Mouse (Mus musculus) adrenal gland, postnatal 25 days (tissue): ENCODE data around the gene Fam227a. TPM values are rescaled to one million over a fixed set of nuclear protein-coding genes. Genes with fewer than 3 reads are reported as not detected.

ENCODE experiments used
- DNase-seq: peaks from one replicate; pipeline ENCODE4 v3.0.0; 2021; ENCODE audit warnings: mixed read lengths
- microRNA-seq, 2 experiments: library from miRNA; unstranded; fragments of <30 nt; microRNA quantifications; one replicate each; pipeline ENCODE4 v1.2.0; 2021
- total RNA-seq: library from RNA; stranded (reverse); gene quantifications from 2 replicates; pipeline ENCODE4 v1.2.3, GENCODE M21; 2021

The Fam227a gene
- total RNA-seq, 1 experiment from 2014 or later, result 4.1 TPM

DNA sequence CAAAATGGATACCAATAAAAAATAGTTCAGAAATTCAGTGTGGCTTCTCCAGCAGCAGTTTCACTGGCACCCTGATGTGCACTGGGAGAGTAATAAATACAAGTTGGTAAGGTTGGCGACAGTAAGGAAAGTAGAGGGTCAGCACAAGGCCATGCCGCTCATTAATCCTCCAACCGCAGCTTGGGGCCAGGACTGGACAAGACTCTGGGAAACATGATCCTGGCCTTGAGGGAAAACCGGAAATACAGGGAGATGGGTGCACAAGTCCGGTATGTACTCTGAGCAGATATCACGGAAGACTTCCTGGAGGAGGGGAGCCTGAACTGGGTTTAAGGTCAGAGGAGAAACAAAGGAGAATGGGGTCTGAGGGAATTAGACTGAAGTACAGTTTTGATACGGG, 43.3 kb downstream of the Fam227a start:
- DNase-seq, result no peak

DNA sequence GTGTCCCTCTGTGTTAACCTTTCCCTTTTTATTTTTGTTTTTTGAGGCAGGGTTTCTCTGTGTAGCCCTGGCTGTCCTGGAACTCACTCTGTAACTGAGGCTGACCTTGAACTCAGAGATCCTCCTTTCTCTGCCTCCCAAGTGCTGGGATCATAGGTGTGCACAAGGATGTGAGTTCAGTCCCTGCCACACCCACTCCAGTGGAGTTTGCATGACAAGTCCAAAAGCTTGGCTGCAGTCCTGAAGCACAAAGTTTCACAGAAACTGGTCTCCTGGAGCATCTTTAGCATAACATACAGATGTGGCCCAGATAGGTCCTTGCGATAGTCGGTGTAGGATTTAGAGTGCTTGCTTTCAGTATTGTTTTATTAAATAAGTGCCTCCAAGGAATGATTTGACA, 49.5 kb downstream of the Fam227a start:
- DNase-seq, result no peak

DNA sequence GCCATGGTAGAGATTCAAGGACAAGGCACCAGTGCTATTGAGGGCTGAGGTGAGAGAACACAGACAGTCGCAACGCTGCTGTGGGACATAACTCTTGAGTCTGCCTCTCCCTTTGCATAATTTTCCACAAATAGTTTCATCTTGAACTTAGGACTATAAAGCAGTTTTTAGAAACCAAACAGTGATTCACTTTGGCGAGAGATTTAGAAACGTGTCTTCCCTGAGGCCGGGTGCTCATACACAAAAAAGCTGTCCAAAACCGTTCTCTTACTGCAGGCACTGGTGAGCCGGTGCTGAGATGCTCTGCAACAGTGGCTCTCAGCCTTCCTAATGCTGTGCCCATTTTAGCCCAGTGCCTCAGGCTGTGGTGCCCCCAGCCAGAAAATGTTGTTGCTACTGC, 50.5 kb downstream of the Fam227a start:
- no peak for DNase-seq

DNA sequence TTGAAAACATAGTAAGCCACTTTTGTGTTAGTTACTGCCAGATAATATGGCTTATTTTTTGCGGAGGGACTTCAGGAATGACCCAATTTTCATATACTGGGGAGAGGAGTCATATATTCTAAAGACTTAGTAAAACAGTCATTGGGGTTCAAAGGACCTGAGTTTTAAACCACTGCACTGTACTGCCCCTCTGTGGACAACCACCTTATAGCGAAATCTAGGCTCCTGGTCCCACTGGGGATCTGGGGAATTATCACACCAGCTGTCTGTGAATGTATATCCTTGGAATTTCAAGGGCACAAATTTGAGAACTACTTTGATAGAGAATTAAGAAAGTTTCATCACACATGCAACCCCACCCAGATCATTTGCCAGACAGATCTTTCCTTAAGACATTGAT, 51.0 kb downstream of the Fam227a start:
- no peak for DNase-seq

DNA sequence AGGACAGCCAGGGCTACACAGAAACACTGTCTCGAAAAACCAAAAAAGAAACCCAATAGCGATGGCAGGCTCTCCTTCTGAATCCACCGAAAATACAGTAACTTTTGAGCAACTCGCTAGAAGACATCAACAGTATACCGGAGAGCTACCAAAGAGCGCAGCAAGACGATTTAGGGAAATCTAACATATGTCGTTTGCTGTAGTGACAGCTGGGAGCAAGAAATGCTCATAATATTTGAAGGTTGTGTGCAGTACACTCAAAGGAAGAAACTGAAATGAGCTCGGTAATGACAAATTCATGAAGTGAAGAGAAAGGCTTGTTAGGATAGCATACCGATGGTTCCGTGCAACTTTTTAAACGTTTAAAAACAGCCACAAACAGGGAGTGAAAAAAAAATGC, 52.6 kb downstream of the Fam227a start:
- DNase-seq, result no peak

DNA sequence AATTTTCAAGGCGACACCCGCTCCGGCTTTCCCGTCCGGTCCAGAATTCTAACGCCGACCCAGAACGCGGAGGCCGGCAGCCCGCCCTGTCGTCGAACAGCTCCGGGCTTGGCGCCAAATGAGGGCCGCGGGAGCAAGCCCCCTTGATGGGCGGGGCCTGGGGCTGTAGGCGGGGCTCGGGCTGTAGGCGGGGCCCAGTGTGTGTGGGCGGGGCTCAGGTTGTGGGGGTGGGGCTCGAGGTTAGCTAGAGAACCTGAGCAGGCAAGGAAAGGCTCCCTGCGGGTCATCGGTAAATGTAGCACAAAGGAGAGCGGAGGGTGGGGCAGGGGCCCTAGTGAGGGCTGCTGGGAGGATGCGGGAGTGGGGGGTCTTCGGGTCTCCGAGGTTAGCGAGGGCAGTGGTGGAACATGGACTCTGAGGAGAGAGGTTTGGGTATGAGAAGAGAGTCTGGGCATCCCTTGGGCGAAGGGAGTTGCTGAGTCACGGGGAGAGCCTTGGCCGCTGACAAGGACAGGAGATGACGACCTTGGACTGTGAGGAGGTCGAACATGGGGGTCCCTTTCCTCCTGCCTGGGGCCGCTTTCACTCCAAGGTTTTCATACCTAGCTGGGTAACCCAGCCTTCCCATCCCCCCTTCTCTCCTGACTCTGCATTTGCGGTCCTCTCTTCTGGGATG, 53.6 kb downstream of the Fam227a start, which contains the start of gene Dmc1:
Dmc1 (minus strand) TSS at position 120 of the 676 bp plus-strand sequence.
- peak; percentile 69 for DNase-seq

DNA sequence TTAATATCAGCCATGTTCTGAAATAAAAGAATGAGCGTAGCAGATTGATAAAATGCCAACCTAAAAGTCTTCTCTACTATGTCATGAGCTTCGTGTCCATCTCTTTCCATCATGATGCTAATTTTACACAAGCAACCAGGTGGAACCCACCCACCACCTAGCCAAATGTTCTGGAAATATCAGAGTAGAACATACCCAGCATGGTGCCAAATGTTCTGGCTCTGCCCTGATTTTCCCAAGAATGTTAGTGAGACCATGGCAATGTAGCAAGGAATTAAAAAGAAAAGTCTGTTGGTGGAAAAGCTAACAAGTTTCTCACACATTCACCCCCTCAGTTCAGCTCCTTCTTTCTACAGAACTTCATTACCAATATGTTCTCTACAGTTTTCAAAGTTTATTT, 58.6 kb downstream of the Fam227a start:
- DNase-seq, result no peak

DNA sequence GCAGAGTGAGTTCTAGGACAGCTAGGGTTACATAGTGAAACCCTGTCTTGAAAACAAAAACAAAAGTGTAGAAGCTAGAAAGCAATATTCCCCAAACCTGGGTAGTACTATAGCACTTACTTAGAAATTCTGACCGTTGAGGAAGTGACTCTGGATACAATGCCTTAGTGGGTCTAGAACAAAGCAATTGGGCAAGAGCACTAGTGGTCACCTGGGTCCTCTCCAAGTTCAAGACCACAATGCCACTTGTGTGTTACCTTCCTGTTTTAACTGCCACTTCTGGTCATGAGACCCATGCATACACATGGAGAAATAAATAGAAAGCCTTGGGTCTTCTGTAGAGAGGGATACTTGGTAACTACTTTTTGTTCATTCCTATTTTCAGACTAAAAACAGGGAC, 60.0 kb downstream of the Fam227a start:
- no peak for DNase-seq

DNA sequence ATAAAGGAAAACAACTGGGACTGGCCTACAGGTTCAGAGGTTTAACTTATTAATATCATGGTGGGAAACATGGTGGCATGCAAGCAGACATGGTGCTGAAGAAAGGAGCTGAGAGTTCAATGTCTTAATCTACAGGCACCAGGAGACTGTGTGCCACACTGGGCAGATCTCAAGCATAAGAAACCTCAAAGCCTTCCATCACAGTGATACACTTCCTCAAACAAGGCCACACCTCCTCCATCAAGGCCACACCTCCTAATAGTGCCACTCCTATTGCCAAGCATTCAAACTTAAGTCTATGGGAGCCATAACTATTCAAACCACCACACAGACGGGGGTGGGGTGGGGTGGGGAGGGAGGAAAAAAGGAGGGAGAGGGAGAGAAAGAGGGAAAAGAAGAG, 77.2 kb downstream of the Fam227a start:
- DNase-seq, result no peak

DNA sequence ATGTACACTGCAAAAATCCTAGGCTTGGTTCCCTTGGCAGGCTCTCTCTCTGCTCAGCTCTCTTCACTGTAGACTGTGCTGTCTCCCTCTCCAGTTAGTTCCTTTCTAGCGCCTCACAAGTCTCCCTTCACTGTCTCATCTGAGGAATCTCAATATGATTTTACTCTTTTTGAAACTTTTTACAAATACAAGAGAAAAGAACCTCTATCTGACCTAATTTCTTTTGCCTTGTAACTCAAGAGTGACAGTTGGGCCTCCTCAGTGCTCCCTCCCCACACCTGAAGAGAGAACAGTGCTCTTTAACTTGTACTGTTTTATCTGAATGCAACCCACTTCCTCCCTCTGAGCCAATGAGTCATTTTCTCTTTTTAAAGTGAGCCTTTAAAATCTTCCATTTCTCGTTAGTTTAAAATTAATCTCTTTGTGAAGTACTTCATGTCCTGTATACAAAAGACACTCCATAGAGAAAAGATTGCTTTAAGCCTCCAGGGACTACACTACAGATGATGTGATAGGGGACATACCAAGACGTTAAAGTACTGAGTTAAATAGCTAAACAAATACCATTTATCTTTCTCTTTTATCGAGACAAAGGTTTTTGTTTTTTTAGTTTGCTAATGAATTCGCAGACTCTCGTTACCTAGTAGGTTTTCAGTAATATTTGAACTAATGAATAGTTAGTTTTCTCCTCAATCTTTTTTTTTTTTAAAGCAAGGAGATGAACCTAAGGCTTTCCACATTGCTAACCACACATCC, 80.9 kb downstream of the Fam227a start:
- DNase-seq, result no peak

DNA sequence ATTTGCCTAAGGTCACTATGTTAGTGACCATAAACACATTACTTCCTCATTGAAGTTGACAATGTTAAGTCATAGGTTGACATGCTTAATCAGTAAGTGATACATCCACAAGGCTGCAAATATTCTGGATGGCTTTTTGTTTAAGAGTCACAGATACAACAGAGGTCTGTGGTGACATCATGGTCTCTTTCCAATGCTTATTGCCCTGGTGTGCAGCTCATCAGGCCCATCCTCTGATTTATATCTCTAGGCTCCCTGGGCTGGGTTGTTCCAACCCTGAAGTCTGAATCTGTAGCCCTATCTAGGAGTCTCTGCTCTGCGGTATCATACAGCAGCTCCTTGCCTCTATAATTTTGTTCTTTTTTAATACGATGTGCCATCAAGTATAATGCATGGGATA, 81.8 kb downstream of the Fam227a start:
- no peak for DNase-seq

DNA sequence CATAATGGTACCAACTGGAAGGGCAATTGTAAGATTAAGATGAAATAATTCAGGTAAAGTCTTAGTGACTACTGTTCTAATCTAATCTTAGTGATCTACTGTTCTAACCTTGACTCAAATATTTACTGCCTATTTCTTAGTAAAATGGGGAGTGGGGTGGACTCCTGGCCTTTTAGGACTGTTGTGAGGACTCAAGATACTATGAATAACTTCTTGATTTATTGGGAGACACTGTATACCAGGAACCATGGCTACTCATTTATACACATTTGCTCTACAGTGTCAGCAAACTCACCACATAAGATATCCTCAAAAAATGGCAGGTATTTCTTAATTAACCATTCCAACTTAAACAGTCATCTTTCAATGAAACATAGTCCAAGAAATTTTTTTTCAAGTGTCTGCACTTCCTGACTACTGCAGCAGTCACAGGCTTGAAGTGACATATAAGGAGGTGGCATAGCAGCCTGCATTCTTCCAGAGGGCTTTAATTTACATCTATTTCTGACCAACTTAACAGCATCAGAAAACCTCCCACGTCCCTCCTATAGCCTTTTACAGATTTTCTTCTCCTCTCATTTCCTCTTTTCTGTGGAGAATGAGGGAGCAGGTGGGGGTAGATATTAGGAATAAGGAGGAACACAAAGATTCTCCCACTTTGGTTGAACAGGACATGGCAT, 83.1 kb downstream of the Fam227a start:
- no peak for DNase-seq

DNA sequence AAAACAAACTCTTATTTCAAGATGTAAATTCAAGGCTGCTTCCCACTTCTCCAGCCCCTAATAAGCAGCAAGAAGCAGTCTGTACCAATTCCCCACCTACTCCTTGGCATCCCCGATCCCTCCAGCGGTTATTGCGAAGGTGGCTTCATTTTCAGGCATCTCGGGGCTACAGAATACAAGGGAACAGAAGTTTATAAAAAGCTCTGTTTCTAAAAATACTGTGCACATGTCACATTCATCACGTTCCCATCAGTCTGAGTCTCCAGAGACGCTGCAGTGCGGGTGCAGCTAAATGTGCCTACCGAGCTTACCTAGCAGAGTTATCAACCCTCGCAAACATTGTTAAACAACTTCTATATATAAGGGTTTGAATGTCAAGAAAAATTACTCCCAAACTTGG, 96.3 kb downstream of the Fam227a start:
- DNase-seq, result no peak

DNA sequence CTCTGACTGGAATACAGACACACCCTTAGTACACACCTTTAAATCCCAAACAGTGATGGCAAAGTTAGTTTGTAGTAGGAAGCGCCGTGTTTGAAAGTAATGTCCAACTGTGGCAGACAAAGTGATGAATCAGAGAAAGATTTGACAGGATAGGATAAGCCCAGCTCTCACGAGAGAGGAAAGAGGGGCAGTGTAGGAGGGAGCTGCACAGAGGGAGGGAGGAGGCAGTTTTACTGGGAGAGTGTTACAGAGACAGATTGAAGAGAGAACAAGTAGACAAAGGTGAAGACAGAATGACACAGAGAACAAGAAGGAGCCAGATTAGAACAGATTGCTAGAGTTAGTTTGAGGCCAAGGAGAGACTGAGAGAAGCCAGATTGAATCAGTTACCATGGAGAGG, 99.1 kb downstream of the Fam227a start:
- DNase-seq, result no peak

Small RNA genes lying within 50 kb of the gene (microRNA-seq; reads per million reads assigned to microRNA genes)
- gene Gm27903, result 0 reads per million in 2 experiments

Other genes with a start within 250 kb of the Fam227a start
- 92.0 and 115 TPM in 2 replicates for gene Csnk1e, start 203.4 kb downstream of the Fam227a start, total RNA-seq
- gene Kcnj4, start 153.7 kb downstream of the Fam227a start, total RNA-seq, result 0.27 and 0.57 TPM in 2 replicates
- gene Kdelr3, start 142.5 kb downstream of the Fam227a start, total RNA-seq, result 2.7 and 3.3 TPM in 2 replicates
- gene Ddx17, start 112.2 kb downstream of the Fam227a start, total RNA-seq, result 331 and 385 TPM in 2 replicates
- gene Dmc1, start 53.8 kb downstream of the Fam227a start, total RNA-seq, result 2.5 and 3.5 TPM in 2 replicates
- gene Cby1, start 243 bp upstream of the Fam227a start, total RNA-seq, result 15.0 and 24.5 TPM in 2 replicates
- 82.7 and 113 TPM in 2 replicates for gene Tomm22, start 11.9 kb upstream of the Fam227a start, total RNA-seq
- 26.8 and 27.9 TPM in 2 replicates for gene Josd1, start 29.0 kb upstream of the Fam227a start, total RNA-seq
- gene Gtpbp1, start 31.9 kb upstream of the Fam227a start, total RNA-seq, result 30.1 and 34.7 TPM in 2 replicates
- gene Sun2, start 83.6 kb upstream of the Fam227a start, total RNA-seq, result 44.0 and 50.9 TPM in 2 replicates
- gene Dnal4, start 118.9 kb upstream of the Fam227a start, total RNA-seq, result 17.7 and 23.1 TPM in 2 replicates
- gene Nptxr, start 145.8 kb upstream of the Fam227a start, total RNA-seq, result 4.6 and 6.8 TPM in 2 replicates
- 1.7 and 2.6 TPM in 2 replicates for gene Npcd, start 175.3 kb upstream of the Fam227a start, total RNA-seq
- 55.3 and 73.0 TPM in 2 replicates for gene Cbx6, start 175.7 kb upstream of the Fam227a start, total RNA-seq
- 17.5 and 25.0 TPM in 2 replicates for gene Apobec3, start 232.7 kb upstream of the Fam227a start, total RNA-seq